Mouse (Mus musculus): ENCODE measurements around the gene Tmem270.

DNA sequence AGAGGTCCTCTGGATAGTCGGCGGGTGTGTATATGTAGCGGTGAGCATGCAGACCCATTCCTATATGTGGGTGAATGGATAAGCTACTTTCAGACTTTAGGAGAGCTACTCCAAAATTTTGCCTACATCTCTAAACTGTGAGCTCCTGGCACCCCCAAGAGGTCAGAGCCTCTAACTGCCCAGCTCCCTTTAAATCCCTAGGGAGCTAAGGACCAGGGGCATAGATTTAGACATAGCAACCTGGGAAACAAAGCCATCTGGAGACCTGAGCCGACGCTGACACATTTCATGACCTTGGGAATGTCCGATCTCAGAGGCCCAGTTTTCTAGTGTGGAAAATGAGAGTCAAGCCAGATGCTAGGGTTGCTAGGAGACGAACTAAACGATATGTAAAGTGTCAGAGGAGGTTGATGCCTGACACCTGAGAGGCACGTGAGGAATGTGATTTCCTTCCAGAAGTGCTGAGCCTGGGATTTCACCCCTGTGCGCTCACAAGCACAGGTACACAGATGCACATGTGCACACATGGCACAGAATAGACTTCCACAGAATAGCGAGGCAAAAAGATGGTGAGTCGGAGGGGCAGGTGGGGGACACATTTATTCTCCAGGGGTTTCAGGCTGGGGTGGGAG, 5.4 kb downstream of the Tmem270 start:
- TF ChIP-seq CTCF (IDR thresholded peaks at IDR 0.05; ENCODE audit: control insufficient read depth, insufficient read depth, insufficient read length) (no peak), MAX (IDR thresholded peaks at IDR 0.05) (no peak), CEBPB (IDR thresholded peaks at IDR 0.05; ENCODE audit: low read depth) (no peak), USF1 (IDR thresholded peaks at IDR 0.05; ENCODE audit: low read depth) (no peak)

Data from C2C12 (cell line).